Mouse (Mus musculus): ENCODE measurements around the gene Sfxn5.
A peak's percentile ranks its signal among the peaks of the same experiment; 100 is the strongest.

Sfxn5 gene

GRCm38 (mm10) chr6:85288193-85288857 lies 44.9 kb downstream of the Sfxn5 start:
- no peak for DNase-seq (ENCODE audit: low read depth)

- no peak for DNase-seq (ENCODE audit: low read depth)
Observed at GRCm38 (mm10) chr6:85286283-85287047, 46.8 kb downstream of the Sfxn5 start.

GRCm38 (mm10) chr6:85280871-85281270 lies 52.4 kb downstream of the Sfxn5 start:
- DNase-seq (ENCODE audit: low read depth): no peak

DNA sequence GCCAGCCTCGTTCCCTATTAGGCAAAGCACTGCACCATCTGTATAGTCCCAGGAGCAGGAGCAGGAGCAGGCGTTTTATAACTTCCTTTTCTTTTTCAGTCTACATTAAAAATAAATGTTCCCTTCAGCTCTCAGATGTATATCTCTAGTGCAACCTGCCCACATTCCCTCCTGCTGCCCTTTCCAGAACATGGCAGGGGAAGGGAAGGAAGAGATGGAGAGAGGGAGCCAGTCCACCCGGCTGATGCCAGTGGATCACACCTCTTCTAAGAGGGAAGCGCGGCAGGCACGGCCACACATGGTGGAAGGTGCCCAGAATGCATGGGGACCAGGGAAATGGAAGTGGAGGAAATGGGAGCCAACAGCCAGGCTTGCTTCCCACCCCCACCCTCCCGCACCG lies 56.7 kb downstream of the Sfxn5 start:
- DNase-seq (ENCODE audit: low read depth): no peak

DNA sequence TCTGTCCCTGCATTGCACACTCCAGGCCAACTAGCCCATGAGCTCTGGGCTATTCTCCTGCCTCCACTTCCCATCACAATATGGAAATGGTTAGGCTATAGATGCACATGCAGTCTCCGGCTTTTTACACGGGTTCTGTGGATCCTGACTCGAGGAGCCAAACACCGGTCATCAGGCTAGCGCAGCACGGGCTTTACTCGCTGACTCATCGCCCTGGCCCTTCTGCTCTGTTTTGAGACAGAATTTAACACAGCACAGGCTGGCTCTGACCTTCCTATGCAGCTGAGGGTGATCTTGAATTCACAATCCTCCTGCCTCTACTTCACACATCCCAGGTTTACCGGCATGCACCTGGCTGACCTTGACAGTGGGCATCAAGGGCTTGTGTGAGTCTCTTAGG lies 60.8 kb downstream of the Sfxn5 start:
- DNase-seq (ENCODE audit: low read depth): no peak

DNA sequence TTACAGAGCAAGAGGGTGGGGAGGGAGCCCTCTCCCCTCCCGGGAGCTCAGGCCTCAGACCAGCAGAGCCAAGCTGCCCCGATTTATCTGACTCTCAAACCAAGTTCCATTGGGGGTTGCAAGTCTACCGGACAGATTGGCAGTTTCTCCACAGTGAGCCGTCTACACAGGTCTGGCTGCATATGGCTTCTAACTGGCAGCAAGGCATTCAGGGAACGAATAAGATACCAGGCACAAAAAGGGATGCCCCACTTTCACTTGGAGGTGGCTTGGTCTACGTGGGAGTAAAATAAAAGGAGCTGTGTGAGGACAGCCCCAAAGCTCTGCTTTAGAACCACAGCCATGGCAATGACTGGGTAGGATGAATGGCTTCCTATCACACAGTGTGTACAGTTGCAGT lies 67.2 kb downstream of the Sfxn5 start:
- DNase-seq (ENCODE audit: low read depth): no peak

GRCm38 (mm10) chr6:85264982-85265518 lies 68.2 kb downstream of the Sfxn5 start:
- DNase-seq (ENCODE audit: low read depth): no peak

- DNase-seq (ENCODE audit: low read depth): peak; percentile 39
Observed at GRCm38 (mm10) chr6:85262865-85263515, 70.2 kb downstream of the Sfxn5 start.

- DNase-seq (ENCODE audit: low read depth): no peak
Observed at GRCm38 (mm10) chr6:85259094-85259630, 74.1 kb downstream of the Sfxn5 start.

- no peak for DNase-seq (ENCODE audit: low read depth)
Observed at GRCm38 (mm10) chr6:85255578-85255977, 77.6 kb downstream of the Sfxn5 start.

DNA sequence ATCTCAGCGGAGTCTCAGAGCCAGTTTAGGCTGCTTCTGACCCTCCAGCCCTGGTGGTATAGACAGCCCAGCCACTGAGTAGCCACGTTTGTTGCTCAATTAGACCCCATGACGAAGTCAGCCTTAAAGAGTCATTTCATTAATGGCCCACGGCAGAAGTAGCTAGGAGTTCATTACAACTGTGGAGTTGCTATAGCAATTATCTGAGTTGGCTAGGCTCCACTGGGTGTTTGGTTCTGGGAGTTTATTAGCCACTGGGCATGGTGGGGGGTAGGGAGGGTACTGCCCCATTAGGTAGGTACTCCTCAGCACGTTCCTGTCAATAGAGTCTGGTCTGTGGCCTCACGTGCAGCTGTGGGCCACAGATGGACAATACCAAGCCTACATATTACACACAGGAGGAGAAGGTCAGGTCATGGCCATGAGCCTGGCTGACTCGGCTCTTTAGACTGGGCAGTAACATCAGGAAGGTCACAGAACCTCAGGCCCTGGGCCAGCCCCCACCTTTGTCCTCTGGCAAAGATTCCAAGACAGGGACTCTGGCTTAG lies 79.2 kb downstream of the Sfxn5 start:
- DNase-seq (ENCODE audit: low read depth): no peak

- no peak for DNase-seq (ENCODE audit: low read depth)
Observed at GRCm38 (mm10) chr6:85253275-85253674, 79.9 kb downstream of the Sfxn5 start.

- no peak for DNase-seq (ENCODE audit: low read depth)
Observed at GRCm38 (mm10) chr6:85252251-85253058, 80.8 kb downstream of the Sfxn5 start.

DNA sequence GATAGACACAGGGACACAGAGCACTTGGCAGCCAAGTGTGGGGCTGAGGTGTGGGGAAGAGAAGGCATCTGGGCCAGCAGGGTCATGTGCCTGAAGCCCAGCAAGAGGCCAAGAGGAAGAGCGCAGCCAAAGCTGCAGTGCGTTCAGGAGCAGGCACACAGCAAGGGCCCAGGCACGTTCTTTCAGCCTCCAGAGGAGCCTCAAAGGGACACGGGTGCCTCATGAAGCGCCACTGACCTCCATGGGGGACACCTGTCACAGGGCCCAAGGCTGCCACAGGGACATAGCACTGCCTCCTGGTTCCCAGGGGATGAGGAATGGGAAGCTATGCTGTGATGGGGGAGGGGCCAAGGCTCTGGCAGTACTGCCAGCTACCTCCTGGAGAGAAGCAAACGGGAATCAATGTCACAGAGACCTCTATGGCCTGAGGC lies 82.4 kb downstream of the Sfxn5 start:
- DNase-seq (ENCODE audit: low read depth): no peak

DNA sequence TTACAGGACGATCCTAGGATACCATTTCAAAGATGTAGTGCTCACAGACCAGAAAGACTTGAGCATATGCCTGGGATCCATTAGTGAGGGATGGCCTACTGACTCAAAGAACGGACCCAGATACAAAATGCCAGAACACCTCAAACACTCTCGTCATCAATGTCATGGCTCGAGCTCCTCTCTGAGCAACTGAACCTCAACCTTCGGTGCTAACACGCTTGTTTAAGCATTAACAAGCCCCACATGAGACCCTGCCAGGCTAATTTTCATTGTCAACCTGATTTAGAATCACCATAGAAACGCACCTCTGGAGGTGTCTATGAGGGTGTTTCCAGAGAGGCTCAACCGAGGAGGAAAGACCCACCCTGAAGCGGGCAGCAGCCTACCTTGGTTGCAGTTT lies 83.4 kb downstream of the Sfxn5 start:
- no peak for DNase-seq (ENCODE audit: low read depth)

- peak; percentile 53 for DNase-seq (ENCODE audit: low read depth)
Observed at GRCm38 (mm10) chr6:85239044-85239489, 94.2 kb downstream of the Sfxn5 start.

DNA sequence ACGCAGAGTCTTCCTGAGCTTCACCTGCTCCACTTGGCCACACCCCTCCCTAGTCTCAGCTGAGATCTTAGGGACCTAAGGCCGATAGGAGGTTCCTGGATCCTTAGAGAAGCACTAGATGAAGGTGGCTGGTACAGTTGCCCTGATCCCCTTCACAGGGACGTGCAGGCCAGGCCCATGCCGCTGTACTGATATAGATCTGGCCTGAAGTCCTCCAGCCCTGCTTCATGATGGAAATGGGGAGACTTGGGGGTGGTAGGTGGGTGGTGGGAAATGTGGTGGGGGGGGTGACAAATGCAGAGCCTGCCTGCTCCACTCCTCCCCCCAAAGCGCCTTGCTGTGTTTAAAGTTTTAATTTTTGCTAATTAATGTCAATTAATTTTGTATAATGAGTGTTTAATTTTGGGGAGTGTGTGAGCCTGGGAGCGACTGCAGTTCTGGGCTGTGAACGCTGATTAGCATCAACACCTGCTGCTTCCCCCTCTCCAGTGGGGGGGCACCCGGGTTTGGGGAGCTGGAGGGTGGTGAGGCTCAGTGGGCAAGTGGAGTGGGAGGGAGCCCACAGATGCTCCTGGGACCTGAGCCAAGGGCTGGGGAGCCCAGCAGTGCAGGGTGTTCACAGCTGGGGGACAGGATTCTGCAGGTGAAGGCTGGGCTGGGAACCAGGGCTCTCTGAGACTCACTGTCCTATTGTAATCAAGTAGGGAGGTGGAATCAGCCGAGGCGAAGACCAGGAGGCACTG lies 95.5 kb downstream of the Sfxn5 start:
- no peak for DNase-seq (ENCODE audit: low read depth)

DNA sequence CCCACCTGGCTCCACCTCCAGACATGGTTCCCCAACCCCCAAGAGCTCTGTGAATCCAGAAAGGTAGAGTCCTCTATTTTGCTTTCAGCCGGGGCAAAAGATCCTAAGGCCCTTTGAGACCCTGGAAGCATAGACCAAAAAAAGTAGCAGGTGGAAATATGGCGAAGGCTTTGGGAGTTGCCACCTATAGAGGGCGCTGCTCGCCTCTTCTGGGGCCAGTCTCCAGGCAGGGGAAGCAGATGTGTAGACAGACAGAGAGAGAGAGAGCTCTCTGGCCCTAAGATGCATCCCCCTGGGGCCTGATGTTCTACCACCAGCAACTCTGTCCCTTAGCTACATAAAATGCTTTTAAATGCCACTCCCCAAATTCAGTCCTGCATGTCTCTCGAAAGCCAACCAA lies 96.2 kb downstream of the Sfxn5 start:
- peak; percentile 18 for DNase-seq (ENCODE audit: low read depth)

GRCm38 (mm10) chr6:85234796-85235195 lies 98.4 kb downstream of the Sfxn5 start:
- DNase-seq (ENCODE audit: low read depth): no peak

GRCm38 (mm10) chr6:85232836-85233623 lies 100.2 kb downstream of the Sfxn5 start:
- DNase-seq (ENCODE audit: low read depth): no peak

Data from induced T-regulatory cell, adult 2 months (primary cell).